Mouse (Mus musculus): ENCODE data around the gene Myl3. TPM values are rescaled to one million over a fixed set of nuclear protein-coding genes. Genes with fewer than 3 reads are reported as not detected.

Gene Myl3
- not detected for total RNA-seq (2021)

DNA sequence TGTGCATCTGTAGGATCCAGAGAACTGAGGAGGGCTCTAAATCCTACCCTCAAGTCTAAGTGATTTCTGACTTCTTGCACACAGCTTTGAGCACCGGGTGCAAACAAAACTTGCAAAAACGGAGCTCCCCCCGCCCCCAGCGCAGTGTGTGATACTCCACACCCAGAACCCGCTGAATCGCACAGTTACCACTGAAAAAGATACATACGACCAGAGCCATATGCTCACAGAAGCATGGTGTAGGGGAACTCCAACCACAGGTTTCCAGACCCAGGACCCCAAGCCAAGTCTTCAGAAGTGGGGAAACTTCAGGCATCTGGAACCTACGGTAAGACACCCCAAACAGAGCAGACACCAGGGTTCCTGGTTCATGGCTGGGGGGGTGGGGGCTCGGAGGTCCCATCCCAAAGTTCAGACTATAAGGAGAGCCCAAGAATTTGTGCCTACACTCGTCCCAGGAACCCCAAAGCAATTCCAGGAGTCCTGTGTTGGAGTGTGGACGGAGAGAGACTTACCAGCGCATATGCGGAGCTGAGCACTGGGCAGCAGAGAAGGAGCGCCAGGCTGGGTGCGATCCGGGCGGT, at the start of gene Myl3:
Myl3 (plus strand) TSS at position 151 of the 584 bp plus-strand sequence.
- DNase-seq: no peak

DNA sequence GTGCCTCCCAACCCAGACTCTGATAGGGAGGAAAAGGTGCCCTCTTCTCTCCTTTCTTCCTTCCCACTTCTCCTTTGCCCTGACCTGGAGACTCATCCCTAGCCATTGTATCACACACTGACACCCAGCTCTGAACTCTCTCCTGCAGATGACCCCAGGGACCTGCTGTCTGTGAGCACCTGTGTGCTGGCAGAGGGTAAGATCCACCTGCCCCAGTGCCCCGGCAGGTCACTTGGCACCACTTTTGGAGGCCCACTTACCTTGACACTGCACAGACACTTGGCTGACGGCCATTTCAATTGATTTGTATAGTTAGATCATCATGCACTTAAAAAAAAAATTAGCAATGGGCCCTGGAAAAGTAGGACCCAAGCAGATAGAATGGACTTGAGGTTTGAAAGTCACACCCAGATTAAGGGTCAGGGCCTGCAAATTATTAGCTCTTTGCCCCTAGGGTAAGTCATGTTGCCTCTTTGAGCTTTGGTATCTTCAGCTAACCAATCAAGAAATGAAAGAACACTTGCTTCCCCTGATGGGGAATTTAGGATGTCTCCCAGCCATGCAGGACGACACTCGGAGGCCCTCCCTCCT, 46.4 kb upstream of the Myl3 start:
- DNase-seq: no peak

DNA sequence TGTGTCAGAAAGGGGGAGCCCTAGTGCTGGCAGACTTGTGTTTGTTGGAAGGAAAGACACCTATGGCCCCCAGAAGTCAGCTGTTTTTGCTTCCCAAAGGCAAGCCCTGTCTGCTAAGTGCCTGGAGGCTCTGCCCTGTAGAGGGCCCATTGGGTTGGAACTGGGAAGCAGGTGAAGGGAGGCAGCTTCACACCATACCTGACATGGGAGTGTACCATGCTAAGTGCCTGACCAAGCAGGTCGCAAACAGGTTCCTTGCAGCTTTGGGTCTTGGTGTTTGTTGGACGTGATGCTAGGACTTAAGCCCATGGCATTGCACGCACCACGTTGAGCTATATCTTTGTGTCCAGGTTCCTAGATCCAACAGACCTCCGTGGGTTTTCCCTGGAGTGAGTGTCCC, 45.2 kb upstream of the Myl3 start:
- DNase-seq: no peak

DNA sequence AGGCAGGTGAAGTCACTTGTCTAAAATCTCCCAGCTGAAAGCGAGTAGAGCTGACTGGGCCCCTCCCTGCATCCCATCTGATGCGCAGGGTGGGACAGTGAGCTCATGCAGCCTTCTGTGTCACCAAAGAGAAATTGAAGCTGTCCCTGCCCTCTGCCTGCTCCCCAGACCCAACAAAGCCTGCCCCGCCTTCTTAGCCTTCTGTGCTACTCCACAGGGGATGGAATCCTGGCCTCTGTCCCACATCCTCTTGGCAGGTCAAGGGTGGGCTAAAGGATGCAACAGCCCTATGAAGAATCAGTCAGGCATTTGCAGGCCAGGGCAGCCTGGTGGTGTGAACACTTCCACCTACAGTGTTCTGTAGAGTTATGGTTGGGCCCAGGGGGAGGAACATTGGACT, 44.2 kb upstream of the Myl3 start:
- no peak for DNase-seq

DNA sequence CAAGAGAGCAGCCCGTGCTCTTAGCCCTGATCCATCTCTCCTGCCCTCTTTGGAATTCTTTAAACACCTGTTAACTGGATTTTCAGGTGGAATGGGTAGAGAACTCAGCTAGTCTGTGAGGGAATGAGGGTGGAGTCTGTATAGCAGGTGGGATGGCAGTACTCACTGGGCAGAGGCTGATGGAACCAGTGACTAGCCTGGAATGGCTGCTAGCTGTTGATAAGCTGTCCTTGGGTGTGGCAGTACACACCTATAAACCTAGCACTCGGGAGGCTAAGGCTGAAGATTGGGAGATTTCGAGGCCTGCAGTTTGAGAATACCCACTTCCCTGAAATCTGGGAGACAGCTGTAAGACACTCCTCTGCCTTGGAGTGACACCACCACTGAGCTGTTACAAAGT, 42.1 kb upstream of the Myl3 start:
- no peak for DNase-seq

DNA sequence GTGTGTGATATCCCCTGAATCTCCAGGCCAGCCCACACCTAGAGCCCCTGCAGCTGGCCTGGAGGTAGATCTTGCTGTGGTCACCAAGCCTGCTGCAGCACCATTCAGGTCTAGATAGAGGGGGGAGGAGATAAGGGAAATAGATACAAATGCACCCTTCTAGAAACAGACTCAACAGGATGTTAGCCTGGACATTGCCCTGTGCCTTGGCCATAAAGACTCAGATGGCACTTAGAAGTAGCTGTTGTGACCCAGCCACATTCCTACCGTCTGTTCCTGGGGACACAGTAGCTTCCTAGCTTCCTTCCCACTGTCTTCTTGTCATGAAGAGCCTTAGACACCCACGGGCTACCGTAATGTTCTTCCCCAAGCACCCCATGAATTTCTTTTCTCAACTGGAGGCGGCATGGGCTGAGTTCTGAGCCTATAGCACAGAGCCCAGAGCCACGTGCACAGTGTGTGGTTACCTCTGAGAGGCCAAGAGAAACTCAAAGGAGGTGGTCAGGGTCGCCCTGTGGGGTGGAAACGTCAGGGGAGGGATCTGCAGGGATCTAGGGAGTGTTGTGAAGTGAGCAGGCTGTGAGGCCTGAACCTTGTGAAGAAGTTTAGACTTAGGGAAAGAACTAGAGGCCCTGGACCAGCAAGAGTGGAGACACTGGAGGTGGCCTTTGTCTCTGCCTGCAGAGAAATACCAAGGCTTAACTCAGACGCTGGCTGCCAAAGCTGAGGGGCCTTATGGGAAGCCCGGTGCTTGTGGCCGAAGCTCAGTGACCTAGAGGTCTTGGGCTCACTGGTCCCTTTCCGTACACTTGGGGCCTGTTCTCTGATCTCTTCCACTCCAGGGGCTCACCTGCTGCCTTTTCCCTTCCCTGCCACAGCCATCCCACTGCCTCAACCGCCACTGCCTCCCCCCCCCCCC, 40.3 kb upstream of the Myl3 start:
- DNase-seq: no peak

DNA sequence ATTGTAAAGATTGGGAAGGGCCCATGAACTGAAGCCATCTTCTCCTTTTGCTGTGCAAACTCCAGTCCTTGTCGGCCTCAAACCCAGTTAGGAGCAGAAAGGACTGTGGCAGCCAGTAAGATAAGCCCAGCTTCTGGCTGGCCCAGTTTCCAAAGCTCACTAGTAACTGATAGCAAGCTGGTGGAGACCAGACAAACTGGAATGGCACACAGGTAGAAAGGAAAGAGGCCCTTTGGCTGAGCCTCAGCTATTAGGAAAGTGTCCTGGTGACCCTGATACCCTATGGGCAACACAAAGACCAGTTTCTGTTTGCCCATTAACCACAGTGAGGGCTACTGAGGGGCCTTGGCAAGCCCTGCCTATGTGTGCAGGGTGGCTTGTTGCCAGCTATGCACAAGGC, 38.8 kb upstream of the Myl3 start:
- no peak for DNase-seq

DNA sequence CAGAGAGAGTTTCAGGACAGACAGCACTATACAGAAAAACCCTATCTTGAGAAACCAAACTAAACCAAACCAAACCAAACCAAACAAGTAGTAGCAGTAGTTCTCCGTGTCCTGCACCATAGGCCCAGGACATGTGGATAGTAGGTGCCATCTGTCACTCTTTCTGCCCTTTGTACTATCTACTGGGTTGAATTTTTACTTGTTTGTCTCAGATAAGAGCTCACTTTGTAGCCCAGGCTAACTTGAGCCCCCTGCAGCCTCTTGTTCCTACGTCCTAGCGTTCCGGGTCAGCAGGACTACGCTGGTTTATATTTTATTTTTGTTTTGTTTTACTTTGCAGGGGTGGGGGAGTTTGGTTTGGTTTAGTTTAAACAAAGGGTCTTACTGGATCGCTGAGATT, 37.7 kb upstream of the Myl3 start:
- no peak for DNase-seq

DNA sequence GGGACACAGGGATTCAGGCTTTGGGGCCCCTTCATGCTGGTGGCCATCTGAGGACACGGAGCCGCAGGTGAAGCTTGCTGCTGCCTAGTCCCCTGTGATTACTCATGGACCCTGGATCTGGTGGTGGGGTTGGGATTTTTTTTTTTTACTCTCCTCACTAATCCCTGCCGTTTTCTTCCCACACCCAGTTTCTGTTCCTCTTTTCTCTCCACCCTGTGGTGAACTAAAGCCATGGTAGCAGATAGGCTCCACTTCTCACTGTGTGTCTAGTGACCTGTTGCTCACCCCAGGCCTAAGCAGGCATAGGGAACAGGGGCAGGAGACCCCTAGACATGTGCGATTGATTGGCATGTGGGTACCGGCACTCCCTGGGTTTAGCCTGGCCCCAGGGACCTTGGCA, 34.9 kb upstream of the Myl3 start:
- DNase-seq: no peak

DNA sequence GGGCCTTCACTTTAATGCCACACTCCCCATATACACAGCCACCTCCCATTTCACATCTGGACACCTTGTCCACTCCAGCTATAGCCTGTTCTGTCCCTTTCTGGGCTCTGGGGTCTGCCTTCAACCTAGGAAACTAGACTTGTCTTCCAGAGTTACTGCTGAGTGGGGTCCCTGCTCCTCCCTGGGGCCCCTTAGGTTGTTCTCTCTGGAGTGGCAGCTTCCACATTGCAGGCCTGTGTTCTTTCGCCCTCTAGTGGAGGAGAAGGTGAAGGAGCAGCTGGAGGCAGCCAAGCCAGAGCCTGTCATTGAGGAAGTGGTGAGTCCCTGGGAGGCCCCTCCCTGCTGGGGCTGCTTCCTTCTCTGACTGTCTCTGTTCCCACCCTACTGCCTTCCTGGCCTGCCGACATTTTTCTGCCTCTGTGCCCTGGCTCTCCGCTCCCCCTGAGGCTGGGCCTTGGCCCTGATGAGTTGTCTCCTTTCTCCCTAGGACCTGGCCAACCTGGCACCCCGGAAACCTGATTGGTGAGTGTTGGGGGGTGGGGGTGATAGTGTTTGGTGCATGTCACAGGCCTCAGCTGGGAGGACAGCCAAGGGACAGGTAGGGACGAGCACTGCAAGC, 31.9 kb upstream of the Myl3 start:
- DNase-seq: peak; percentile 71

DNA sequence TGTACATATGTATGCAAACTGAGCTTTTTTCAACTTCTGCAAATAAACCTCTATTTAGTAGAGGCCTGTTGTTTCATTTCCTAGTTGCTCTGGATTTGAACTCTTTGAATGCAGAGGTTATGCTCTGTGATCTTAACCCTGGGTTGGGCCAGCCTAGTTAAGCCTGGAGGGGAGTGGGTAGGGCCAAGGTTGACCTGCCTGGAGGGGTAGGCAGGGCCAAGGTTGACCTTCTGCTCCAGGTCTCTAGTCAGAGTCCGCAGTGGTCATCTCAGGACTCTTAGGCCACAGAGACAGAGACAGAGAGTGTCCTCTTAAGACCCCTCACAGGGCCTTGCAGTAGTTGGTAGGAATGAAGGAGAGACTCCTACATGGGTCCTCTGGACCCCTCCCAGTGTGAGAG, 30.1 kb upstream of the Myl3 start:
- DNase-seq: no peak

DNA sequence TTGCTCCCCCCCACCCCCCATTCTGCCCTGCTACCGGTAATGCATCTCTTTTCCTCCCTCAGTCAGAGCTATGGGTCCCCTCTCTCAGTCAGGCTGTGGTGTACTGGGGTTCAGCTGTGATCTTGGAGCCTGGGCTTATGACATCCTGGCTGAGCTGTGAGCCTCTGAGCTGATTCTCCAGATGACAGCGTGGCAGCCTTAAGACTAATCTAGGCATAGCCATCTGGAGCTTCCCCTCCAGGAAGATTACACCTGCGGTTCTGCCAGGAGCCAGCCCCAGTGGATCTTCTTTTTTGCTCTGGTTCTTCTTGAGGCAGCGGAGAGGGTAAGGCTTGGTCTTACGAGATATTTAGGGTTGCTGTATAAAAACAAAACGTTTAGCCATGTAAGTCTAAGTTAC, 29.7 kb upstream of the Myl3 start:
- no peak for DNase-seq

DNA sequence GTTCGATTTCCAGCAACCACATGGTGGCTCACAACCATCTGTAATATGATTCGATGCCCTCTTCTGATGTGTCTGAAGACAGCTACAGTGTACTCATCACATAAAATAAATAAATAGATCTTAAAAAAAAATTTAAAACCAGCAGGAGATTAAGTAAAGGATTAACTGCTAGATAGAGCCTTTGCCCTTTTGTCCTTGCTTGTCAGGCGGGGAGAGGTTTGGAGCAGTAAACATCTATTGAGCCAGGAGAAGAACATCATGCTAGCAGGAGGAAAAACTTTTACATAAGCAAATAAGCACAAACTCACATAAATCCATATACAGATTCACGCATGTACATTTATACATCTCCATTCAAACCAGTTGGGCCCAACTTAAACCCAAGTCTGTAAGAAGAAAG, 29.1 kb upstream of the Myl3 start:
- DNase-seq: no peak

DNA sequence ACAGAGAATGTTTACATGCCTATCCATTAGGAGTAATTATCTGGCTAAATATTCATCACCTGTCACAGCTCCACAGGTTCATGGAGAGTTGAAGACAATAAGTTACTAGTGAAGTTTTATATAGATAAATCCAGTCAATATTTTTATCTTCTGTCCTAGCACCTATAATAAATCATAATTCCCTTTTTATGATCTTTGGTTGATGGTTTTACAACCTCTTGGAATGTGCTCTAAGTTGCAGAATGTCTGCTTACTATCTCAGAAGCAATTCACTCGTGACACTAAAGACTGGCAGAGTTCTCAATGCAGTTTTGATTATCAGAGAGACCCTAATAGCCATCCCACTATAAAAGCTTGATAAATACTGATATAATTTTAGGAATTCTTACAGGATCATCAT, 28.3 kb upstream of the Myl3 start:
- no peak for DNase-seq

DNA sequence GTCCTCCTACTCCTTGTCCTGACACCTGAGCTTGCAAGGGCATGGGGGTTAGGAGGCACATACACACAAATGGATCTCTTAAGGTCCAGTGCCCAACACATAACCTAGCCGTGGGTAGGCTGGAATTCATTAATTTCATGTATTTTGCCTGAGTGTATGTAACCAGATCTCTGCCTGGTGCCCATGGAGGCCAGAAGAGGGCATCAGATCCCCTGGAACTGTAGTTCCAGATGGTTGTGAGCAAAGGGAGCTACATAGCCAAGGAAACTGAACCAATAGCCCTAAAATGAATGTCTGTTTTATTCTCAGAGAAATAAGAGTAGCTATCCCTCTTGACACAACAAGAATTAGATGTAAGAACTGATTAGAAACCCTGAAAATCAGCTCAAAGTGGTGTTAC, 26.2 kb upstream of the Myl3 start:
- no peak for DNase-seq

DNA sequence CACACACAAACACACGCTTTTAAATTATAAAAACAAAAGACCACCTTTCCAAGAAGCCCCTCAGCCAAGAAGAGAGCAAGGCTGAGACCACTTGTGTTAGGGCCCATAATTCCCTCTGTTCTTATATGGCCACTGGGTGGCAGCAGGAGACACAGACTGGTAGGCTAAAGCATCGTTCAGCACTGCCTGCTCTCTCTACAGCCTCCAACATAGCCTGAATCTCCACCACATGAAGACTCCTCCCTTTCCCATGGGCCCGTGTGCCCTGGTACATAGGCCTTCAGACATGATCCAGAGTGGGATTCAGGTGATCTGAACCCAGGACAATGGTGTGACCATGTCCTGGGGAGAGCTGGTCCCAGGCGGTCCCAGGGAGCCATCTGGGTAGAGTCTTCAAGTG, 24.9 kb upstream of the Myl3 start:
- DNase-seq: peak; percentile 48 to 51

DNA sequence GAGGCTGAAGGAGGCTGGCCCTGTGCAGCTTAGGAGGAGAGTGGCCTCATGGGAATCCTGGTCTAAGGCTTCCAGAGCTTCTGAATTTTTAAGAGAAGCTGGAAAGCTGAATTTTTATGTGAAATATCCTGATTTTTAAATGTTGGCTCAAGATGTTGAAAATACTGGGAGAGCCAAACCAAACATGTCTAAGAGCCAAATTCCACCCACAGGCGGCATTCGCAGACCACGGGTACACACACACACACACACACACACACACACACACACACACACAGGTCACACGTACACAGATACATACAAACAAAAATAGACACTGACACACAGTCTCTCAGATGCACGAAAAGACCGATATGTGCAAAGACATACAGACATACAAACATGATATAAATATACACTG, 23.6 kb upstream of the Myl3 start:
- DNase-seq: no peak

DNA sequence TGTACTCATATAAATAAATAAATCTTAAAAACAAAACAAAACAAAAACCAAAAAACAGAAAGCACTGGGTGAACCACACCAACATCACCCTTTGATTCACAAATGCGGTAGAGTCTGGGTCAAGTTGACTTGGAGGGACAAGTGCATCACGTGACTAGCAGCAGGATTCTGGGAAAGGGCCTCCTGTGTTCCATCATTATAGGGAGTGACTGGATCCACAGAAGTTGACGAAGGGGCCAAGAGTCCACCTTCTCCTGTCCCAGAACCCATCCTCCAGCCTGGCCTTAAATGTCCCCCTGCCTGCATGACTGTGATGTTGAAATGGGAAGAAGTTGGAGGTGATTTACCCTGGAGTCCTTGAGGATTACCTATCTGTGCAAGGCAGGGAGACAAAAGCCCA, 22.9 kb upstream of the Myl3 start:
- no peak for DNase-seq

DNA sequence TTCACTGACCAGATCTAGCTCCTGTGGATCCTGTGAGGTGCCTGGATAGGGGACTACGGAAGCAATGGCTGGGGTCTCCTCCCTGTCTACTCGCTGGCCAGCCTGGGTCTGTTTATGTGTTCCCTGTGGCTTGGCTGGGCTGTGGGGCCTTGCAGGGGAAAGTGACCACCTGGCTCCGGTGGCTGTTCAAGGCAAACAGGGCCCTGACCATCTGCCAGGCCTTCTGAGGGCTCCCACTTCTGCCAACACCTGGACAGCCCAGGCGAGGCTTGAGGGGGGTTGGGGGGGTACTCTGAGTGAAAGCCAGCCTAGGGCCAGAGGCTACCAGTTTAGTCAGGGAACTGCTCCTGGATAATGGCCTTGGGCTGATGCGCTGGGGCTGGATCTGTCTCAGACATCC, 21.7 kb upstream of the Myl3 start:
- no peak for DNase-seq

DNA sequence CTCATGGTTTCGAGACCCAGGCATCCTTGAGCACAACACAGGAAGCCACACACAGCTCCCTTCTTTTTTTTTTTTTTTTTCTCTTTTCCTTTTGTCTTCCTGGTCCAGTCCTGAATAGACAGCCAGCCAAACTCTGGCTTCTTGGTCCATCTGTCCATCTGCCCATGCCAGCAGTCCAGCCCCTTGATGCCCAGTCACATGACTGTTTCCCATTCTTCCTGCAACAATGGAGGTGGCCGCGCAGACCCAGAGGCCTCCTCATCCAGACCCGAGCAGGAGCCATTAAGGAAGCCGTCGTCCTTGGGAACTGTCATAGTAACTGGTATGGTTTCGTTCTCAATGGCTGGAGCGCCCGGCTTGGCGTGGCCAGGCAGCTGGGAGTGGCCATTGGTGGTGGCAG, 19.6 kb upstream of the Myl3 start:
- DNase-seq: no peak

DNA sequence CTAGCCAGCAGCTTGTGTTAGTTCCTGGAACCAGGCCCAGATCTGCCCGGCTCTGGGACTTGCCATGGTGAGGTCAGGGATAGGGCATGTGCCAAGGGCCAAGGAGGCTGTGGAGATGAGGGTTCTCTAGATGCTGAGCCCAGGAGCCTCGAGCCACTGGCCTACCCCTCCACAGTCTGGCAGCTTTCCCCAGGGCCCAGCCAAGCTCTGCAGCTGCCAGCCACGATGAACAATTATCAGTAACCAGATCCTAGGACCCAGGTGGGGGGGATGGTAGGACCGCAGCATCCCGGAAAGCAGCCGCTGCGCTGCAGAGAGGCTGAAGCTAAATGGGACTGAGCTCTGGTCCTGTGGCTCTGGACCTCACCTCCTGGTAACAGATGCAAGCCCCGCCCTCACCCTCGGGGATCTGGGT, 15.9 kb upstream of the Myl3 start:
- DNase-seq: peak in 1 of 2 experiments; percentile 44

DNA sequence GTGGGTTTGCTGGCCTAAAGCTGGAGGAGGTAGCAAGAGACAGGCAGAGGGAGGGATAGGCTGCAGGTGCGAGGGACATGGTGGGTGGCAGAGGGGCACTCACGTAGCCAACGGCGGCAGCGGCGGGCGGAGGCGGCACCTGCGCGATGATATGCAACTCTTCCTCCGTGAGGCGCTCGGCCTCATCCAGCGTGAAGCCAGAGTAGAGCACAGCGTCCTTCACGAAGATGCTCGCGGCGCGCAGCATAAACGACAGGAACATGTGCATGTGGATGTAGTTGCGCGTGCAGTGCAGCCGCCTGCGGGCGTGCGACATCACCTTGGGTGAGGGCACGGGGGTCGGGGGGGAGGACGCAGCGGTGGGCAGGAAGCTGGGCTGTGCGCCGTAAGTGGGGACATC, 14.8 kb upstream of the Myl3 start:
- no peak for DNase-seq

DNA sequence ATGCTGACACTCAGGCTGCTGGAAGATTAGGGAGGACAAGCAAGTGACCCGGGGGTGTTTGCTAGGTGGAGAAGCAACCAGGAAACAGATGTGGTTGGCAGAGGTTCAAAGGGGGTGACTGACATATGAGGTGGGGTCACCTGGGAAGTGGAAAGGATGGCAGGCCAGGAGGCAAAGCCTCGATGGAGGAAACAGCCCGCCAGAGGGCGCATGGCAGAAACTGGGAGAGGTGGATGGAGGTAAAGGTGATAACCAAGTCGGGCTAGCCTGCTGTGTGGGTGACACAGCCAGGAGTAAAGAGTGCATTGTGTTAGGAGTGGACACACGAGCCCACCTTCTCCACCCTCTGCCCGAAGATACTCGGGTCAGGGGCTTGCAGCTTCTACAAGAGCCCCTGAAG, 11.8 kb upstream of the Myl3 start:
- DNase-seq: no peak

DNA sequence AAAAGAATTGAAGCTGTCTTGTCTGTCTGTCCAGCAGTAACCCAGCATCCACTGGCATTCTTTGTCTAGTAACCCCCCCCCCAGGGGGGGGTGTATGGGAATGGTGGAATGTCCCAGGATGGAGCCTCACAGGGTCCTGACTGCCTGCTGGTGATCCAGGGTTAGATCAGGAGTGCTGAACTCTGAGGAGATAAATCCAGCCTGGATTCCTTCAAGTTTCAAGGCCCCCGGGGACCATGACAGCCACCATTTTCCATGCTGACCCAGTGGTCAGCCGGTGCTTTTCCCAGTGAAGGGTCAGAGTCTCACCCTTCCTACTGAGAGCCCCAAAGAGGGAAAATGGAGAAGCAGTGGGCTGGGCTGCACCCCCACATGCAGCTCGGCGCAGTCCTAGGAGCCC, 9.8 kb upstream of the Myl3 start:
- no peak for DNase-seq

Data from layer of hippocampus, postnatal 36 days (tissue).